Mouse (Mus musculus) liver, embryonic 14.5 days (tissue): Measurements from ENCODE around the gene Nfil3.

Experiments
- CTCF ChIP-seq: IDR thresholded peaks from 2 replicates; pipeline ENCODE4 v1.5.1; 2016; ENCODE audit warnings: antibody characterized with exemption, low read depth, control low read depth
- EP300 ChIP-seq: IDR thresholded peaks from 2 replicates; pipeline ENCODE4 v1.6.1; 2016; ENCODE audit warnings: antibody characterized with exemption, low read depth

GRCm38 (mm10) chr13:52929209-52930171 is 51.4 kb downstream of the Nfil3 start, which contains the start of gene Auh:
- no peak; the same call in 1 of the 2 replicates for TF ChIP-seq CTCF
- no peak for TF ChIP-seq EP300
